Mouse (Mus musculus) retina, embryonic 14.5 days (tissue): ENCODE measurements around the gene Il6st.

Experiments
- DNase-seq: peaks from one replicate; pipeline ENCODE4 v3.0.0-alpha.2; 2015; ENCODE audit warnings: low spot score

The Il6st gene

GRCm38 (mm10) chr13:112442867-112443529 lies 20.9 kb upstream of the Il6st start:
- DNase-seq: no peak

GRCm38 (mm10) chr13:112447108-112447665 lies 16.7 kb upstream of the Il6st start:
- no peak for DNase-seq

GRCm38 (mm10) chr13:112450210-112450609 lies 13.7 kb upstream of the Il6st start:
- no peak for DNase-seq

GRCm38 (mm10) chr13:112457366-112457765 lies 6.5 kb upstream of the Il6st start:
- DNase-seq: no peak

- no peak for DNase-seq
Measured at GRCm38 (mm10) chr13:112458016-112458415, 5.9 kb upstream of the Il6st start.

GRCm38 (mm10) chr13:112458435-112459018 lies 5.3 kb upstream of the Il6st start:
- no peak for DNase-seq

GRCm38 (mm10) chr13:112459956-112460355 lies 3.9 kb upstream of the Il6st start:
- no peak for DNase-seq

GRCm38 (mm10) chr13:112462411-112462987 lies 1.4 kb upstream of the Il6st start:
- no peak for DNase-seq

GRCm38 (mm10) chr13:112463337-112463802 lies 500 bp upstream of the Il6st start:
- no peak for DNase-seq

GRCm38 (mm10) chr13:112464626-112465287 lies 887 bp downstream of the Il6st start:
- peak; percentile 37 for DNase-seq

GRCm38 (mm10) chr13:112465585-112465984 lies 1.7 kb downstream of the Il6st start:
- DNase-seq: no peak

- no peak for DNase-seq
Measured at GRCm38 (mm10) chr13:112466136-112466945, 2.5 kb downstream of the Il6st start.

- no peak for DNase-seq
Measured at GRCm38 (mm10) chr13:112466946-112467255, 3.0 kb downstream of the Il6st start.

GRCm38 (mm10) chr13:112467384-112467783 lies 3.5 kb downstream of the Il6st start:
- no peak for DNase-seq

- DNase-seq: no peak
Measured at GRCm38 (mm10) chr13:112469491-112469890, 5.6 kb downstream of the Il6st start.

- DNase-seq: no peak
Measured at GRCm38 (mm10) chr13:112471201-112471600, 7.3 kb downstream of the Il6st start.

GRCm38 (mm10) chr13:112472401-112473023 lies 8.6 kb downstream of the Il6st start:
- DNase-seq: no peak

- no peak for DNase-seq
Measured at GRCm38 (mm10) chr13:112473757-112474755, 10.2 kb downstream of the Il6st start.

- DNase-seq: no peak
Measured at GRCm38 (mm10) chr13:112479032-112479431, 15.2 kb downstream of the Il6st start.

- DNase-seq: no peak
Measured at GRCm38 (mm10) chr13:112479926-112480325, 16.1 kb downstream of the Il6st start.
